Mouse (Mus musculus) small intestine, adult 2 months (tissue): Measurements from ENCODE around the gene Dst.

Experiments used
- CTCF ChIP-seq: fragments of 200-500 bp; IDR thresholded peaks from 2 replicates; pipeline ENCODE4 v1.5.1; 2012; ENCODE audit warnings: low read depth, mild to moderate bottlenecking, control low read depth, inconsistent platforms, low read length, moderate library complexity, mixed read lengths; ENCODE audit not compliant: insufficient replicate concordance, insufficient read length; ENCODE audit errors: extremely low read depth
- POLR2A ChIP-seq: fragments of 200-500 bp; IDR thresholded peaks from 2 replicates; pipeline ENCODE4 v1.6.1; 2012; ENCODE audit warnings: low read depth, mild to moderate bottlenecking, control low read depth, inconsistent platforms, low read length, moderate library complexity

- no peak for TF ChIP-seq CTCF
- no peak for TF ChIP-seq POLR2A
Observed at GRCm38 (mm10) chr1:34005726-34006638, 98.0 kb downstream of the Dst start.
